Mouse (Mus musculus) left cerebral cortex, postnatal 25 days (tissue): ENCODE data around the gene Pla2g5. TPM values are rescaled to one million over a fixed set of nuclear protein-coding genes. Genes with fewer than 3 reads are reported as not detected.

Source experiments
- DNase-seq, 2 experiments: peaks; one replicate each; pipeline ENCODE4 v3.0.0; 2022; ENCODE audit warnings: low spot score in 2 of 2, mixed read lengths in 1 of 2
- intact Hi-C: fragments of 180-260 bp; cut with DNase I; formaldehyde crosslinking; loops from one replicate; pipeline ENCODE4 v1.15.1; 2025
- total RNA-seq, 2 experiments: library from RNA; stranded (reverse); gene quantifications; 2 replicates each; pipeline ENCODE4 v1.2.3; 2021

Gene Pla2g5
- total RNA-seq, 2 experiments from 2014 or later, result 7.0 to 7.9 TPM

- intact Hi-C loops, result no loop called here
- DNase-seq, result no peak
Measured at GRCm38 (mm10) chr4:138771970-138772369, 91.3 kb downstream of the Pla2g5 start.

GRCm38 (mm10) chr4:138762266-138762665, 101.0 kb downstream of the Pla2g5 start:
- no peak for DNase-seq
- intact Hi-C loops, result no loop called here

- no peak for DNase-seq
- intact Hi-C loops, result no loop called here
Measured at GRCm38 (mm10) chr4:138757416-138757815, 105.9 kb downstream of the Pla2g5 start, which contains the start of gene Pla2g2f. Gene Pla2g2f (minus strand): TSS chr4:138757626.

DNA sequence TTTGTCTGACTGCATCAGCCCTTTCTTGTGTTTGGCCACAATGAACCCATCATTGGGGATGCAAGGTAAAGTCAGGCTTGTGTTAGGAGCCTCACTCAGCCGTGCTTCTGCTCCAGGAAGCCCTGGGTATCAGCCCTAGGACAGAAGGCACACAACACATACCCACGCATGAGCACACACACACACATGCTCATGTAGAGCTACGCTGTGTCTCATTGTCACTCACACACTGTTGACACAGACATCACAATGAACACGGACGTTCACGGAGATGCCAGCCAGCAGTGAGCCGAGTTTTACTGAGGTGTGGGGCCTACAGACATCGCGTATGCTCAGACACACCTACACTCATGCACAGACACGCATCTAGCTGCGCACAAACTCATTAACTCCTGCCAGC, 107.3 kb downstream of the Pla2g5 start:
- intact Hi-C loops, result no loop called here
- DNase-seq, result no peak

DNA sequence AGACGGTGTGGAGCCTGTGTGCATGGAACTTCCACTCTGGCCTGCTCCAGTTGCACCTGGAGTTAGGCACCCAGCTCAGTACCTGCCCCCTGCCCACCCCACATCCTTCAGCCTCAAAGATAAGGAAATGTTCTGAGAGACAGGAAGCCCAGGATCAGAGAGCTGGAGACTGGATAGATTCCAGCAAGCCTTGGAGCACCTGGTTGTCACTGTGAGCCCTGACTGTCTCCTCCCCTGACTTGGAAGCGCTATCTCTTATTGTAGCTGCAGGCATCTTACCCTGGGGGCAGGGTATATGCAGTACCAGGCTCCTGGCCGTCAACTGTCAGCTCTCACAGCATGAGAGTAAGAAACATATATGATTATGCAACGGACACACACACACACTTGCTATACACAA, 107.8 kb downstream of the Pla2g5 start:
- DNase-seq, result no peak
- intact Hi-C loops, result no loop called here

GRCm38 (mm10) chr4:138754432-138754831, 108.8 kb downstream of the Pla2g5 start:
- no peak for DNase-seq
- intact Hi-C loops, result no loop called here

GRCm38 (mm10) chr4:138753608-138754007, 109.7 kb downstream of the Pla2g5 start:
- intact Hi-C loops, result no loop called here
- no peak for DNase-seq

DNA sequence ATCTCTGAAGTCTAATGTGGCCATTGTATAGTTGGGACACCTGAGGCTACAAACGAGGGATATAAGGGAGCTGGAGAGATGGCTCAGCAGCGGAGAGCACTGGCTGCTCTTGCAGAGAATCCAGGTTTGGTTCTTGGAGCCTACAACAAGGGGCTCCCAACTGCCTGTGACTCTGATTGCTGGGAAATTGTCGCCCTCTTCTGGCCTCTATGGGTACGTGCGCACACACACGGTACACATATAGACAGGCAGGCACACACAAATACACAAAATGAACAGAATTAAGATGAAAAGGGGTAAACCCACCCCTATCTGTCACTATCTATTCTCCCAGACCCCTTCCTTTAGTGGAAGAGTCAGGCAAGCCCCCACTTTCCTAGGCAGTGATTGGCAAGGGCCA, 110.7 kb downstream of the Pla2g5 start:
- no peak for DNase-seq
- intact Hi-C loops, result no loop called here

Other genes starting within 250 kb of the Pla2g5 start
- gene Vwa5b1, start 227.6 kb downstream of the Pla2g5 start, total RNA-seq, result 1 to 10 TPM; 4.5 to 7.0 TPM
- gene Pla2g2c, start 138.7 kb downstream of the Pla2g5 start, total RNA-seq, result under 1 TPM in 1 of 2 experiments, not detected in 1; 0.25 TPM
- gene Ubxn10, start 126.3 kb downstream of the Pla2g5 start, total RNA-seq, result 1 to 10 TPM in 1 of 2 experiments, under 1 TPM in 1; 0.98 to 1.5 TPM
- gene Pla2g2f, start 105.9 kb downstream of the Pla2g5 start, total RNA-seq, result not detected
- under 1 TPM; 0.28 to 0.48 TPM for gene Pla2g2d, start 87.7 kb downstream of the Pla2g5 start, total RNA-seq
- not detected for gene Gm13030, start 10.5 kb upstream of the Pla2g5 start, total RNA-seq
- gene Pla2g2e, start 14.5 kb upstream of the Pla2g5 start, total RNA-seq, result not detected
- gene Otud3, start 50.5 kb upstream of the Pla2g5 start, total RNA-seq, result 10 to 100 TPM; 19.2 to 21.6 TPM
- gene Rnf186, start 103.6 kb upstream of the Pla2g5 start, total RNA-seq, result not detected
- gene Tmco4, start 109.4 kb upstream of the Pla2g5 start, total RNA-seq, result 1 to 10 TPM; 2.2 to 3.7 TPM
- 1 to 10 TPM; 6.4 to 6.6 TPM for gene Htr6, start 212.1 kb upstream of the Pla2g5 start, total RNA-seq
- gene Nbl1, start 229.5 kb upstream of the Pla2g5 start, total RNA-seq, result 10 to 100 TPM; 65.9 to 78.4 TPM